Mouse (Mus musculus): Measurements from ENCODE around the gene Gm5415.
"Not testable (repeated sequence)": the region's sequence is repeated elsewhere in the genome, so short reads cannot be mapped to it uniquely, and the experiment has no call there.

Gene Gm5415

DNA sequence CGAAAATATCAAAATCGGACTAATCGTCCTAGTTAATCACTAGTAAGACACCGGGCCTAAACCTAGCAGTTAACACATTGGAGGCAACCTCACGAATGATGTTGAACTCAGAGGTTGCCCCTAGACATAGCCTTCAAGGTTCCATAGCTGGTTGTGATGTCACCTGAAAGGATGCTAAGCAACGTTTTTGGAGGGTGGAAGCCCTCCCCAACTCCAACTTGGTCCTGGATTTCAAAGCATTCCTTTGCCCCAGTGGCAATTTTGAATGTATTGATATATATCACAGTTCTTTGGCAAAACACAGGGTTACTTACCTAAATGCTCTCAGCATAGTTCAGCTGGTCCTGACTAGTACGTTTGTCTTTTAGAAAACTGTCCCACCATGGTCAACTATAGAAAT is at the start of gene Gm5415:
TSS of gene Gm5415 (minus strand) at position 101 of the 400 bp plus-strand sequence.
- DNase-seq: not testable (repeated sequence)

GRCm38 (mm10) chr1:32568901-32569300 is 21.8 kb upstream of the Gm5415 start:
- DNase-seq: no peak

DNA sequence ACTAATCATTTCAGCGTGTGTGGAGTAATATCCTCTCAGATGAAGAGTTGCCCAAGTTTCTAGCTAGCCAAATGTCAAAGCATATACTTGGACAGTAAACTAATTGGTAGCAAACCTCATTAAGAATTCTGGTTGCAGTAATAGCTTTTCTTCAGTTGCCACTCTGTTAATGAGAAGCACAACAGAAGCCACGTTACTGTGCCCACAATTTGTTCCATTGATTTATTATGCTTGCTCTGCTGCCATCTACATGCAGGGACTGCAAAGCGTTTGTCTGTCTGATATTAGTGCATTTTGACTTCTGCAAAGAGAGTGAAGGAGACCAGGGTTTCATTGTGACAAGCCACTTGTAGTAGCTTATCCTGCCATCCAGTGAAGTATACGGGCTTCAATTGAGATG is 6.8 kb upstream of the Gm5415 start:
- no peak for DNase-seq

- no peak for DNase-seq
Measured at GRCm38 (mm10) chr1:32553459-32553858, 6.4 kb upstream of the Gm5415 start.

- no peak for DNase-seq
Measured at GRCm38 (mm10) chr1:32503381-32503780, 43.7 kb downstream of the Gm5415 start.

Data from thymus, postnatal 14 days (tissue).